Mouse (Mus musculus) layer of hippocampus, adult 11-12 months (tissue): Measurements from ENCODE around the gene Tnfrsf21.

ENCODE experiments used
- DNase-seq: peaks from one replicate; pipeline ENCODE4 v3.0.0; 2022; ENCODE audit warnings: low spot score

Tnfrsf21 gene

GRCm38 (mm10) chr17:43016371-43017331 is at the start of gene Tnfrsf21:
Tnfrsf21 (plus strand) TSS chr17:43016555.
- peak; percentile 95 for DNase-seq

GRCm38 (mm10) chr17:42968174-42968573 is 48.2 kb upstream of the Tnfrsf21 start:
- no peak for DNase-seq

GRCm38 (mm10) chr17:42975312-42975996 is 40.9 kb upstream of the Tnfrsf21 start:
- peak; percentile 8 for DNase-seq

GRCm38 (mm10) chr17:42977766-42978165 is 38.6 kb upstream of the Tnfrsf21 start:
- DNase-seq: no peak

- no peak for DNase-seq
Observed at GRCm38 (mm10) chr17:42978345-42978744, 38.0 kb upstream of the Tnfrsf21 start.

GRCm38 (mm10) chr17:42981806-42982205 is 34.5 kb upstream of the Tnfrsf21 start:
- no peak for DNase-seq

GRCm38 (mm10) chr17:42982568-42982967 is 33.8 kb upstream of the Tnfrsf21 start:
- no peak for DNase-seq

- DNase-seq: no peak
Observed at GRCm38 (mm10) chr17:42985837-42986589, 30.3 kb upstream of the Tnfrsf21 start.

- no peak for DNase-seq
Observed at GRCm38 (mm10) chr17:42987692-42988091, 28.7 kb upstream of the Tnfrsf21 start.

- peak; percentile 16 for DNase-seq
Observed at GRCm38 (mm10) chr17:42989981-42990380, 26.4 kb upstream of the Tnfrsf21 start.

- no peak for DNase-seq
Observed at GRCm38 (mm10) chr17:42991112-42991511, 25.2 kb upstream of the Tnfrsf21 start.

- DNase-seq: no peak
Observed at GRCm38 (mm10) chr17:42999446-42999977, 16.8 kb upstream of the Tnfrsf21 start.

GRCm38 (mm10) chr17:43000598-43000997 is 15.8 kb upstream of the Tnfrsf21 start:
- DNase-seq: no peak

- peak; percentile 53 for DNase-seq
Observed at GRCm38 (mm10) chr17:43012718-43013117, 3.6 kb upstream of the Tnfrsf21 start.

GRCm38 (mm10) chr17:43017341-43018052 is 1.1 kb downstream of the Tnfrsf21 start:
- peak; percentile 47 for DNase-seq

- no peak for DNase-seq
Observed at GRCm38 (mm10) chr17:43018071-43018470, 1.7 kb downstream of the Tnfrsf21 start.

GRCm38 (mm10) chr17:43019660-43020059 is 3.3 kb downstream of the Tnfrsf21 start:
- DNase-seq: no peak

- peak; percentile 41 for DNase-seq
Observed at GRCm38 (mm10) chr17:43021017-43021416, 4.7 kb downstream of the Tnfrsf21 start.

GRCm38 (mm10) chr17:43022056-43022455 is 5.7 kb downstream of the Tnfrsf21 start:
- no peak for DNase-seq

- DNase-seq: no peak
Observed at GRCm38 (mm10) chr17:43023637-43024217, 7.4 kb downstream of the Tnfrsf21 start.

GRCm38 (mm10) chr17:43024531-43024930 is 8.2 kb downstream of the Tnfrsf21 start:
- DNase-seq: no peak
